Mouse (Mus musculus): ENCODE measurements around the gene Tbx5. TPM values are rescaled to one million over a fixed set of nuclear protein-coding genes. Genes with fewer than 3 reads are reported as not detected.

The Tbx5 gene
- total and polyA plus RNA-seq, 2 experiments from 2014 or later: 0.04 TPM; not detected in 1

DNA sequence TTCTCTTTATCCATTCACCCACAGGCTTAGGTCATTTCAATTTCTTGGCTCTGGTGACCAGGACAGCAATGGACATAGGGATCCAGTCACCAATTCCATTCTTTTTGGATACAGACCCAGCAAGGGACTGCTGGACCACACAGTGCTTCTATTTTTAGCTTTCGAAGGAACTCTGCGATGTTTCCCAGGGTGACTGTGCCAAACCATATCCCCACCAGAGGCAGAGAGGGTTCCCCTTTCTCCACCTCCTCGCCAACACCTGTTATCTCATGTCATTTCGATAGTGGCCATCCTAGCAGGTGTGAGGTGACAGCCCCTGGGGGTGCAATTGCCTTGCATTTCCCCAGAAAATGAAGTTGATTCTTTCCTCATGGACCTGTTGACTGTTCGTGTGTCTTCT lies 30.0 kb downstream of the Tbx5 start:
- H3K9me3 ChIP-seq (ENCODE audit: low read length): no peaks in the 10 kb centered on the region
- WGBS: 85% methylated on average over 5 of the region's 5 CpGs
- no peak overlapping the region for H3K9ac ChIP-seq (replicated peaks; ENCODE audit: low read length)
- no peaks in the 10 kb centered on the region; the same call in 1 of the 2 replicates for H3K27me3 ChIP-seq (ENCODE audit: insufficient read depth, low read length)
- H3K36me3 ChIP-seq (ENCODE audit: insufficient read depth, low read length): no peaks in the 10 kb centered on the region
- no peak overlapping the region for H3K27ac ChIP-seq
- no peaks in the 10 kb centered on the region; the same call in 1 of the 2 replicates for H3K4me1 ChIP-seq (ENCODE audit: insufficient read depth, low read length)
- ATAC-seq (no peak), DNase-seq (ENCODE audit: low spot score) (no peak)
- no peak overlapping the region for H3K4me3 ChIP-seq (ENCODE audit: low read length)
- H3K4me2 ChIP-seq (ENCODE audit: low read depth, low read length): no peak overlapping the region
- no peak for TF ChIP-seq CTCF (IDR thresholded peaks at IDR 0.05; ENCODE audit: low read depth)

DNA sequence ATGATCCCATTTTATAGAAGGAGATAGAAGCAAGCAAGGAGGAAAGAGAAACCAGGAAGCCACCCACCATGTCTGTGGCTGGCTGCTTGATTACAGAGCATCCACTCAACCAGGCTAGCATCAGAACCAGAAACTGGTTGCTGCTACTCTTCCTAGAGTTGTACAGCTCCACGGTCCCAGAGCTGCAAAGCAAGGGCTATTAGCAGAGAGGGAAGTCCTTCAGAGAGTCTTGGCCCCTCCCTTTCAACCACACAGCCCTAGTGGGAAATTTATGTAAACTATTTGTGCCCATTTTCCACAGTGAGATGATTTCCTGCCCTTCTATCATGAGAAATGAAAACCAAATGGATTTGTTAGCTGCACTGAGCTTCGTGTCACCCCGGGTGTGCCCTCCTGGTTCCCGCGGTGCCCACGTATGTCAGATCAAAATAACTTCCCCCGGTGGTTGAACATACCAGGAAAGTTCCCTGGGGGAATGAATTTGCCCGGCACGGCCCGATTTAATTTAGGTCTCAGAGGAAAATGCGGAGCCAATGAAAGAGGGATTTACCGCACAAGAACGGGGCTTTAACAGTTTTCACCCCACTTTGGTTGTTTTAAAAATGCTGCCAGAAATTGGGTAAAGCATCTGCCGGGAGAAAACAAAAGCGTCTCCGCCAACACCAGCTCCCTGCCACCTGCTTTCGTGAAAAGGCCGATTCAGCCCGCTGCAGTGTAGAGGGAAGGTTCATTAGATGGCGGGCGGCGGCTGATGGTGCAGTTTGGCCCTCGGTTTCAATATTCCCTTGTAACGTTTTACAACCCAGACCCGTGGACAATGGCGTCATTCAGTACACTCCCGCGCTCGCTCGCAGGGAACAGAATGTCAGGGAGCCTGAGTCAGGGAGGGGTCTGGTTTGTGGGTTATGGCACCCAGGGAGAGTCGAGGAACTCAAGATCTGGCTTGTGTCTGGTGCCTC lies 34.1 kb downstream of the Tbx5 start:
- ATAC-seq (peak; percentile 78), DNase-seq (ENCODE audit: low spot score) (peak; percentile 61)
- Histone ChIP-seq H3K27ac (no peak overlapping the region), H3K9me3 (ENCODE audit: low read length) (no peaks in the 10 kb centered on the region), H3K4me2 (ENCODE audit: low read depth, low read length) (peak overlapping the region; percentile 56), H3K27me3 (ENCODE audit: insufficient read depth, low read length) (no peaks in the 10 kb centered on the region), H3K4me3 (ENCODE audit: low read length) (peak overlapping the region; percentile 27), H3K36me3 (ENCODE audit: insufficient read depth, low read length) (no peaks in the 10 kb centered on the region), H3K4me1 (ENCODE audit: insufficient read depth, low read length) (no peaks in the 10 kb centered on the region; the same call in 1 of the 2 replicates), H3K9ac (replicated peaks; ENCODE audit: low read length) (peak overlapping the region; percentile 28; the same call in 1 of the 2 replicates)
- TF ChIP-seq CTCF (IDR thresholded peaks at IDR 0.05; ENCODE audit: low read depth): no peak
- 10% methylated on average over 31 of the region's 31 CpGs for WGBS

DNA sequence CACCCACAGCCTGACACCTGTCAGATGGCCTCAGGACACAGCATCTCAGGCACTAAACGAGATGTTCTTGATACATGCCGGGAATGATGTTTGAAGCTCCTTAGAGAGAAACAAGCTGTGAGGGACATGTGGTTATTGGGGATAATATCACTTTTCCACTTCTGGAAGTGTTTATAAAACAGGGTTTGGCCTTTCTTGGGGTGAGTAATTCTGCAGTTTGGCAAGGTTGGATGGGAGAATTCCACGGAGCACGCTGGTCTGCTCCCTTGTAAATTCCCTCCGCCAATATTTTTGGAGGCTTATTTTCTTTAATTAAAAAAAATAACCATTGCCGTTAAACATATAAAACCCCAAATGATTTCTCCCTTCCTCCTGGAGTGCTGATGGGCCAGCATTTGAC lies 35.5 kb downstream of the Tbx5 start:
- no peak for TF ChIP-seq CTCF (IDR thresholded peaks at IDR 0.05; ENCODE audit: low read depth)
- no peak for ATAC-seq
- Histone ChIP-seq H3K4me2 (ENCODE audit: low read depth, low read length) (no peak overlapping the region), H3K36me3 (ENCODE audit: insufficient read depth, low read length) (no peaks in the 10 kb centered on the region), H3K9me3 (ENCODE audit: low read length) (no peaks in the 10 kb centered on the region), H3K9ac (replicated peaks; ENCODE audit: low read length) (no peak overlapping the region), H3K27me3 (ENCODE audit: insufficient read depth, low read length) (no peaks in the 10 kb centered on the region), H3K4me3 (ENCODE audit: low read length) (no peak overlapping the region), H3K27ac (no peak overlapping the region), H3K4me1 (ENCODE audit: insufficient read depth, low read length) (no peaks in the 10 kb centered on the region; the same call in 1 of the 2 replicates)
- no peak for DNase-seq (ENCODE audit: low spot score)
- WGBS: 77% methylated on average over 6 of the region's 6 CpGs

DNA sequence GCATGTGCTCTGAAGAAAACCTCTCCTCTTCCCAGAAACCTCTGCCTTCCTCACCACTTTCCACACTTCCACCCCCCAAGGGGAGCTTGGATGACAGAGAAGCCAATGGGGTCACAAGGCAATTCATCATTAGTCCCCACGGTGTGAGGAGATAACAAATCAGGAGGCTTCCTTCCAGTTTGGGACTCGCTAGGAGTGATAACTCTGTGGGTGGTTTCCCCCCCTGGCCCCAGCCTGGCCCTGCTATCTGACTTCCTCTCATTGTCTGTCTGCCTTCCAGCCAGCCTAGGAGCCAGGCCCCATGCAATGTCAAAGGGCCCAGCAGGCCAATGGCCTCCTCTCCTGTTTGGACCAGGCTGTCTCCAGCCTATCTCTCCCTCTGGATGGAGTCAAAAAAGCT lies 43.0 kb downstream of the Tbx5 start:
- H3K27ac ChIP-seq: no peak overlapping the region
- H3K36me3 ChIP-seq (ENCODE audit: insufficient read depth, low read length): no peaks in the 10 kb centered on the region
- H3K9me3 ChIP-seq (ENCODE audit: low read length): no peaks in the 10 kb centered on the region
- no peak overlapping the region for H3K4me2 ChIP-seq (ENCODE audit: low read depth, low read length)
- no peak overlapping the region for H3K4me3 ChIP-seq (ENCODE audit: low read length)
- no peaks in the 10 kb centered on the region for H3K4me1 ChIP-seq (ENCODE audit: insufficient read depth, low read length)
- no peak for DNase-seq (ENCODE audit: low spot score)
- 36% methylated on average over 2 of the region's 2 CpGs for WGBS
- H3K27me3 ChIP-seq (ENCODE audit: insufficient read depth, low read length): no peaks in the 10 kb centered on the region
- TF ChIP-seq CTCF (IDR thresholded peaks at IDR 0.05; ENCODE audit: low read depth): no peak
- H3K9ac ChIP-seq (replicated peaks; ENCODE audit: low read length): no peak overlapping the region
- no peak for ATAC-seq

DNA sequence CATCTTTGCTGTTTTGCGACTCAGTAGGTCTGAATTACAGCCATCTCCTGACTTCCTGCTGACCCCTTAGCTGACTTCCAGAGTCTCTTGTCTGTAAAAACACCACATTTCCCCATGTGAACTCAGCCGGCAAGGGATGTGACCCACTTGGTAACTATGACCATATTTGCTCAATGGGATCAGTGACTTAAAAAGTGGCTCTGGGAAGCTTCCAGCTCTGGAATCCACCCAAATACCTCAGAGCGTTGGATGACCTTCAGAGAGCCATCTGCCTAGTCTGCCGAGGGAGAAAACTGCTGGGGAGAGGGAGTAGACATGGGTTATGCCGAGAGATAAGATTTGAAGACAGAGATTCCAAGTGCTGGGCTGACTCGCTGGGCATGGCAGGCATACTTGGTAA lies 44.7 kb downstream of the Tbx5 start:
- no peak for TF ChIP-seq CTCF (IDR thresholded peaks at IDR 0.05; ENCODE audit: low read depth)
- peak; percentile 62 for DNase-seq (ENCODE audit: low spot score)
- Histone ChIP-seq H3K9me3 (ENCODE audit: low read length) (no peaks in the 10 kb centered on the region), H3K27ac (no peak overlapping the region), H3K9ac (replicated peaks; ENCODE audit: low read length) (no peak overlapping the region), H3K4me2 (ENCODE audit: low read depth, low read length) (no peak overlapping the region), H3K4me3 (ENCODE audit: low read length) (no peak overlapping the region), H3K4me1 (ENCODE audit: insufficient read depth, low read length) (no peaks in the 10 kb centered on the region), H3K27me3 (ENCODE audit: insufficient read depth, low read length) (no peaks in the 10 kb centered on the region), H3K36me3 (ENCODE audit: insufficient read depth, low read length) (no peaks in the 10 kb centered on the region)
- 52% methylated on average over 6 of the region's 6 CpGs for WGBS
- no peak for ATAC-seq

DNA sequence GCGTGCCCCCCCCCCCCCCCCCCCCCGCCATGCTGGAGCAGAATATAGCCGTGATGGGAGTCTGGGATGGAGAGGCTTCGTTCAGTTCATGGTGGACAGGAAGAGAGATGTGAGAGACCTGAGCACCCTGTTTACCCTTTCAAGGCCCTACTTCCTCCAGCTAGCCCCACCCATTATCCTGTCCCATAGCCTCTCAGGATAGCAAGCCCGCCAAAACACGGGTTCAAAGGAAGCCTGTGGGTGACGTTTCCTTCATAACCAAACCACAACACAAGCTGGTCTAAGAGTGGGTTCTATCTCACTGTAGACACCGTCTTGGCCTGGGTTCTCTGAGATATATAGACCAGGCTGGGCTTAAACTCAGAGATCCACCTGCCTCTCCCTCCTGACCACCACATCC lies 53.1 kb downstream of the Tbx5 start:
- H3K9me3 ChIP-seq (ENCODE audit: low read length): no peaks in the 10 kb centered on the region
- no peak for ATAC-seq
- H3K4me1 ChIP-seq (ENCODE audit: insufficient read depth, low read length): no peaks in the 10 kb centered on the region
- TF ChIP-seq CTCF (IDR thresholded peaks at IDR 0.05; ENCODE audit: low read depth): no peak
- H3K4me2 ChIP-seq (ENCODE audit: low read depth, low read length): no peak overlapping the region
- no peaks in the 10 kb centered on the region for H3K36me3 ChIP-seq (ENCODE audit: insufficient read depth, low read length)
- 85% methylated on average over 6 of the region's 8 CpGs for WGBS
- H3K27ac ChIP-seq: no peak overlapping the region
- no peak overlapping the region for H3K4me3 ChIP-seq (ENCODE audit: low read length)
- no peaks in the 10 kb centered on the region for H3K27me3 ChIP-seq (ENCODE audit: insufficient read depth, low read length)
- H3K9ac ChIP-seq (replicated peaks; ENCODE audit: low read length): no peak overlapping the region
- no peak for DNase-seq (ENCODE audit: low spot score)

DNA sequence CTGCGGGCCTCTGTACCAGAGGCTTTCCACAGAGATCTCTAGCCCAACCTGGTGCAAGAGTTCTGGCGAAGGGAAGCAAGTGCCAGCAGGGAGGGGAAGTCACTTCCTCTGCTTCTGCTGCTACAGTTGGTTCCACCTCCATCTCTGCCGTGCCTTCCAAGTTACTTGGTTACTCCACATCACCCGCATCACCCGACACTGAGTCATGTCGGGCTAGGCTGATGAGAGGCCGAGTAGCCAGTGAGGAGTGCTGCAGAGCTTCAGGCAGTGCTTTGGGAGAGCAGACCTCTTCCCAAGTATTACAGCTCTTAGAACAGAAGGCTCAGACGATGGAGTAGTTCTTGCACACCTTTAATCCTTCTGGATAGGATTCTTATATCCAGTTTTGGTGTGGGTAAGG lies 54.9 kb downstream of the Tbx5 start:
- H3K36me3 ChIP-seq (ENCODE audit: insufficient read depth, low read length): no peaks in the 10 kb centered on the region
- WGBS: 88% methylated on average over 8 of the region's 8 CpGs
- no peak overlapping the region for H3K9ac ChIP-seq (replicated peaks; ENCODE audit: low read length)
- no peaks in the 10 kb centered on the region for H3K9me3 ChIP-seq (ENCODE audit: low read length)
- H3K4me1 ChIP-seq (ENCODE audit: insufficient read depth, low read length): no peaks in the 10 kb centered on the region
- DNase-seq (ENCODE audit: low spot score): no peak
- no peak overlapping the region for H3K27ac ChIP-seq
- ATAC-seq: no peak
- no peaks in the 10 kb centered on the region for H3K27me3 ChIP-seq (ENCODE audit: insufficient read depth, low read length)
- H3K4me2 ChIP-seq (ENCODE audit: low read depth, low read length): no peak overlapping the region
- H3K4me3 ChIP-seq (ENCODE audit: low read length): no peak overlapping the region
- no peak for TF ChIP-seq CTCF (IDR thresholded peaks at IDR 0.05; ENCODE audit: low read depth)

Measured in hindbrain, postnatal 0 days (tissue).